Mouse (Mus musculus) liver, embryonic 14.5 days (tissue): ENCODE measurements around the gene Ints3. TPM values are rescaled to one million over a fixed set of nuclear protein-coding genes. Genes with fewer than 3 reads are reported as not detected.

Experiments used
- ATAC-seq: fragments of 200-750 bp; cut with Nextera tagmentation; 2 replicates; pipeline ENCODE4 v1.8.0; 2017; ENCODE audit warnings: moderate number of reproducible peaks, mild to moderate bottlenecking, moderate library complexity; ENCODE audit not compliant: insufficient read depth
- DNase-seq, 3 experiments: peaks; one replicate each; pipeline ENCODE4 v3.0.0-alpha.2; 2012 to 2013; ENCODE audit warnings: low read depth in 3 of 3, low spot score in 3 of 3
- H3K27ac ChIP-seq: fragments of 300-500 bp; sonication (generic); 2 replicates; pipeline ENCODE4 v1.5.1; 2014; ENCODE audit warnings: moderate library complexity, mild to moderate bottlenecking, control low read depth, inconsistent platforms
- H3K27me3 ChIP-seq: fragments of 300-500 bp; sonication (generic); 2 replicates; pipeline ENCODE4 v1.6.1; 2014; ENCODE audit warnings: mild to moderate bottlenecking, low read length, moderate library complexity; ENCODE audit not compliant: control insufficient read depth, insufficient read depth
- H3K36me3 ChIP-seq: fragments of 300-500 bp; sonication (generic); replicated peaks from 2 replicates; pipeline ENCODE4 v1.6.1; 2014; ENCODE audit warnings: low read depth; ENCODE audit not compliant: control insufficient read depth, insufficient read depth
- H3K4me1 ChIP-seq, 2 experiments: fragments of 200-500 bp in 1 of 2; fragments of 300-500 bp in 1 of 2; sonication (generic) in 1 of 2; replicated peaks; 2 replicates each; pipeline ENCODE4 v1.6.1; 2012 to 2014; ENCODE audit warnings: antibody characterized with exemption in 1 of 2, inconsistent platforms in 1 of 2, low read length in 1 of 2; ENCODE audit not compliant: control insufficient read depth in 2 of 2, insufficient read depth in 2 of 2
- H3K4me2 ChIP-seq: fragments of 300-500 bp; sonication (generic); 2 replicates; pipeline ENCODE4 v1.6.1; 2014; ENCODE audit warnings: low read depth, mild to moderate bottlenecking, control low read depth, moderate library complexity
- H3K4me3 ChIP-seq, 2 experiments: fragments of 200-500 bp in 1 of 2; fragments of 300-500 bp in 1 of 2; sonication (generic) in 1 of 2; 2 replicates each; pipeline ENCODE4 v1.5.1; 2012 to 2014; ENCODE audit warnings: low read depth in 2 of 2, low read length in 2 of 2, mild to moderate bottlenecking in 2 of 2, control low read depth in 1 of 2, inconsistent platforms in 1 of 2, moderate library complexity in 1 of 2; ENCODE audit not compliant: insufficient read depth in 1 of 2
- H3K9ac ChIP-seq: fragments of 300-500 bp; sonication (generic); replicated peaks from 2 replicates; pipeline ENCODE4 v1.6.1; 2014; ENCODE audit warnings: mild to moderate bottlenecking, control low read depth, moderate library complexity
- H3K9me3 ChIP-seq: fragments of 300-500 bp; sonication (generic); 2 replicates; pipeline ENCODE4 v1.6.1; 2016; ENCODE audit warnings: low read length, mixed read lengths; ENCODE audit not compliant: control insufficient read depth
- CTCF ChIP-seq: IDR thresholded peaks from 2 replicates; pipeline ENCODE4 v1.5.1; 2016; ENCODE audit warnings: antibody characterized with exemption, low read depth, control low read depth
- EP300 ChIP-seq: IDR thresholded peaks from 2 replicates; pipeline ENCODE4 v1.6.1; 2016; ENCODE audit warnings: antibody characterized with exemption, low read depth
- WGBS: fragments of 180-500 bp; shearing (Covaris S2); extraction: QIAGEN DNeasy Blood & Tissue Kit; methylation state at CpG from one replicate; pipeline ENCODE4 v1.1.7; 2014; ENCODE audit not compliant: insufficient replicate concordance; 5-methylcytosine and 5-hydroxymethylcytosine counted together
- polyA plus RNA-seq, 2 experiments: library from polyadenylated mRNA; depleted of rRNA in 1 of 2; stranded (reverse) in 1 of 2; unstranded in 1 of 2; fragments of >200 nt; fragmentation: Nextera tagmentation in 1 of 2; extraction: Ambion mirVana in 1 of 2; gene quantifications; 2 replicates each; pipeline versions ENCODE4 v1.2.1 to v1.2.3; 2012 to 2014

Ints3 gene
- polyA plus RNA-seq, 2 experiments = 6.6 to 12.7 TPM

GRCm38 (mm10) chr3:90386817-90387216 is 46.6 kb downstream of the Ints3 start:
- no peak for ATAC-seq

GRCm38 (mm10) chr3:90384851-90385375 is 48.5 kb downstream of the Ints3 start:
- no peak for TF ChIP-seq EP300

More at GRCm38 (mm10) chr3:90386817-90387216, 46.6 kb downstream of the Ints3 start:
- H3K27me3 ChIP-seq = peaks cover 24% of the 10 kb centered on the region
- H3K36me3 ChIP-seq = no peaks in the 10 kb centered on the region
- WGBS = 84% methylated on average over 10 of the region's 10 CpGs
- no peak for DNase-seq
- no peak overlapping the region for H3K9ac ChIP-seq
- H3K9me3 ChIP-seq = no peaks in the 10 kb centered on the region
- TF ChIP-seq CTCF = no peak
- no peak for TF ChIP-seq EP300
- no peak overlapping the region for H3K27ac ChIP-seq
- H3K4me2 ChIP-seq = no peak overlapping the region
- no peak overlapping the region for H3K4me3 ChIP-seq
- no peaks in the 10 kb centered on the region; a peak in 1 of 4 replicates for H3K4me1 ChIP-seq

GRCm38 (mm10) chr3:90383690-90384089 is 49.7 kb downstream of the Ints3 start:
- Histone ChIP-seq H3K4me1 (no peaks in the 10 kb centered on the region), H3K4me3 (no peak overlapping the region), H3K36me3 (no peaks in the 10 kb centered on the region), H3K9ac (no peak overlapping the region), H3K9me3 (no peaks in the 10 kb centered on the region), H3K4me2 (no peak overlapping the region), H3K27me3 (peaks cover 5% of the 10 kb centered on the region), H3K27ac (no peak overlapping the region)
- DNase-seq (peak in 2 of 3 experiments; percentile 19 to 44), ATAC-seq (no peak)
- no peak for TF ChIP-seq EP300
- no peak for TF ChIP-seq CTCF
- 42% methylated on average over 4 of the region's 4 CpGs for WGBS

More at GRCm38 (mm10) chr3:90384851-90385375, 48.5 kb downstream of the Ints3 start:
- ATAC-seq = no peak
- no peak for DNase-seq
- no peaks in the 10 kb centered on the region for H3K4me1 ChIP-seq
- 61% methylated on average over 7 of the region's 7 CpGs for WGBS
- no peaks in the 10 kb centered on the region for H3K36me3 ChIP-seq
- peaks cover 17% of the 10 kb centered on the region for H3K27me3 ChIP-seq
- H3K27ac ChIP-seq = no peak overlapping the region
- no peak overlapping the region for H3K4me3 ChIP-seq
- H3K4me2 ChIP-seq = no peak overlapping the region
- no peaks in the 10 kb centered on the region for H3K9me3 ChIP-seq
- no peak overlapping the region for H3K9ac ChIP-seq

DNA sequence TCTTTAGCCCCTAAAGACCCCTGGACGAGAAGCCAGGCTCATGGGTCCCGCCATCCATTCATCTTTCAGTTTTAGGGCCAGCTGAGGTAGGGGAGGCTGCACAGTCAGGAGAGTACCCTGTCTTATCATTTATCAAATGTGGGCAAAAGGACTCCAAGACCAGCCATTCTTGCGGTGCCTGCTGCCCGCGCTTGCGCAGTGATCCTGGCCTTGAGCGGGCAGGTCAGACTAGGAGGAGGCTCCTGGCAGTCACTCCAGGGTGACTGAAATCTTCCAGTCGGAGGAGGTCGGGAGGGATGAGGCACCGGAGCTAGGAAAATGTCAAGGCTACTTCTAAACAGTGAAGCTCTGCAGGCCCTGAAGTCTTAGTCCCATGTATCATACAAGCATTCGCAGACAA is 51.7 kb downstream of the Ints3 start:
- no peak overlapping the region for H3K27ac ChIP-seq
- WGBS = 61% methylated on average over 11 of the region's 11 CpGs
- no peak for DNase-seq

GRCm38 (mm10) chr3:90378496-90378895 is 54.9 kb downstream of the Ints3 start:
- no peak for TF ChIP-seq EP300
- TF ChIP-seq CTCF = no peak

More for the DNA sequence above, 51.7 kb downstream of the Ints3 start:
- Histone ChIP-seq H3K4me1 (no peaks in the 10 kb centered on the region), H3K9ac (no peak overlapping the region), H3K4me3 (no peak overlapping the region), H3K9me3 (no peaks in the 10 kb centered on the region), H3K4me2 (no peak overlapping the region), H3K36me3 (no peaks in the 10 kb centered on the region), H3K27me3 (no peaks in the 10 kb centered on the region)
- TF ChIP-seq CTCF = no peak
- TF ChIP-seq EP300 = no peak
- no peak for ATAC-seq

More at GRCm38 (mm10) chr3:90378496-90378895, 54.9 kb downstream of the Ints3 start:
- H3K4me1 ChIP-seq = 0 out of 4 replicates have a peak, but pooled peaks cover 0 to 3% of the 10 kb centered on the region in 2 experiments
- no peak overlapping the region for H3K4me3 ChIP-seq
- H3K27me3 ChIP-seq = no peaks in the 10 kb centered on the region
- no peak overlapping the region for H3K4me2 ChIP-seq
- ATAC-seq (no peak), DNase-seq (no peak)
- no peak overlapping the region for H3K9ac ChIP-seq
- no peaks in the 10 kb centered on the region for H3K9me3 ChIP-seq
- no peaks in the 10 kb centered on the region for H3K36me3 ChIP-seq
- 57% methylated on average over 5 of the region's 5 CpGs for WGBS
- H3K27ac ChIP-seq = no peak overlapping the region
